Mouse (Mus musculus): Measurements from ENCODE around the gene Fam205c. TPM values are rescaled to one million over a fixed set of nuclear protein-coding genes. Genes with fewer than 3 reads are reported as not detected.

Gene Fam205c
- polyA plus RNA-seq, 1 experiment from 2014 or later, result 2.4 TPM

GRCm38 (mm10) chr4:42888806-42889205, 14.8 kb upstream of the Fam205c start:
- H3K4me3 ChIP-seq (replicated peaks; ENCODE audit: low read length), result no peak overlapping the region
- no peak overlapping the region for H3K4me2 ChIP-seq (replicated peaks)
- no peak for ATAC-seq (ENCODE audit: low FRiP score)
- no peak for DNase-seq (ENCODE audit: low spot score)
- no peak overlapping the region for H3K27ac ChIP-seq
- no peaks in the 10 kb centered on the region for H3K4me1 ChIP-seq (replicated peaks; ENCODE audit: control insufficient read depth, insufficient read depth, low read length)
- H3K27me3 ChIP-seq (ENCODE audit: control insufficient read depth, insufficient read depth, low read length), result no peaks in the 10 kb centered on the region
- WGBS, result 94% methylated on average over 6 of the region's 6 CpGs
- H3K9ac ChIP-seq, result no peak overlapping the region
- H3K36me3 ChIP-seq (replicated peaks; ENCODE audit: control insufficient read depth, insufficient read depth), result no peaks in the 10 kb centered on the region
- H3K9me3 ChIP-seq (ENCODE audit: control insufficient read depth, low read length), result no peaks in the 10 kb centered on the region

- no peaks in the 10 kb centered on the region for H3K4me1 ChIP-seq (replicated peaks; ENCODE audit: control insufficient read depth, insufficient read depth, low read length)
- no peaks in the 10 kb centered on the region for H3K9me3 ChIP-seq (ENCODE audit: control insufficient read depth, low read length)
- H3K4me2 ChIP-seq (replicated peaks), result no peak overlapping the region
- no peaks in the 10 kb centered on the region for H3K27me3 ChIP-seq (ENCODE audit: control insufficient read depth, insufficient read depth, low read length)
- H3K4me3 ChIP-seq (replicated peaks; ENCODE audit: low read length), result no peak overlapping the region
- WGBS, result 90% methylated on average over 6 of the region's 6 CpGs
- ATAC-seq (ENCODE audit: low FRiP score) (no peak), DNase-seq (ENCODE audit: low spot score) (no peak)
- no peak overlapping the region for H3K27ac ChIP-seq
- no peak overlapping the region for H3K9ac ChIP-seq
- no peaks in the 10 kb centered on the region for H3K36me3 ChIP-seq (replicated peaks; ENCODE audit: control insufficient read depth, insufficient read depth)
Observed at GRCm38 (mm10) chr4:42886926-42887325, 12.9 kb upstream of the Fam205c start.

GRCm38 (mm10) chr4:42880677-42880948, 6.6 kb upstream of the Fam205c start:
- H3K4me2 ChIP-seq (replicated peaks), result no peak overlapping the region
- DNase-seq (ENCODE audit: low spot score) (no peak), ATAC-seq (ENCODE audit: low FRiP score) (no peak)
- WGBS, result 63% methylated on average over 1 of the region's 1 CpGs
- H3K9me3 ChIP-seq (ENCODE audit: control insufficient read depth, low read length), result no peaks in the 10 kb centered on the region
- H3K27ac ChIP-seq, result peak overlapping the region; percentile 54; the same call in 1 of the 2 replicates
- no peak overlapping the region for H3K9ac ChIP-seq
- no peaks in the 10 kb centered on the region for H3K4me1 ChIP-seq (replicated peaks; ENCODE audit: control insufficient read depth, insufficient read depth, low read length)
- no peaks in the 10 kb centered on the region for H3K36me3 ChIP-seq (replicated peaks; ENCODE audit: control insufficient read depth, insufficient read depth)
- no peak overlapping the region for H3K4me3 ChIP-seq (replicated peaks; ENCODE audit: low read length)
- H3K27me3 ChIP-seq (ENCODE audit: control insufficient read depth, insufficient read depth, low read length), result no peaks in the 10 kb centered on the region

GRCm38 (mm10) chr4:42879829-42880676, 6.0 kb upstream of the Fam205c start:
- Histone ChIP-seq H3K9me3 (ENCODE audit: control insufficient read depth, low read length) (no peaks in the 10 kb centered on the region), H3K27ac (peak overlapping the region; percentile 54), H3K36me3 (replicated peaks; ENCODE audit: control insufficient read depth, insufficient read depth) (no peaks in the 10 kb centered on the region), H3K4me3 (replicated peaks; ENCODE audit: low read length) (no peak overlapping the region), H3K4me2 (replicated peaks) (no peak overlapping the region), H3K9ac (no peak overlapping the region), H3K27me3 (ENCODE audit: control insufficient read depth, insufficient read depth, low read length) (no peaks in the 10 kb centered on the region), H3K4me1 (replicated peaks; ENCODE audit: control insufficient read depth, insufficient read depth, low read length) (no peaks in the 10 kb centered on the region)
- ATAC-seq (ENCODE audit: low FRiP score) (no peak), DNase-seq (ENCODE audit: low spot score) (no peak)
- WGBS, result 74% methylated on average over 16 of the region's 16 CpGs

GRCm38 (mm10) chr4:42877657-42878056, 3.6 kb upstream of the Fam205c start:
- no peak for ATAC-seq (ENCODE audit: low FRiP score)
- Histone ChIP-seq H3K36me3 (replicated peaks; ENCODE audit: control insufficient read depth, insufficient read depth) (no peaks in the 10 kb centered on the region), H3K4me3 (replicated peaks; ENCODE audit: low read length) (no peak overlapping the region), H3K27ac (no peak overlapping the region), H3K4me1 (replicated peaks; ENCODE audit: control insufficient read depth, insufficient read depth, low read length) (no peaks in the 10 kb centered on the region), H3K9ac (no peak overlapping the region), H3K27me3 (ENCODE audit: control insufficient read depth, insufficient read depth, low read length) (no peaks in the 10 kb centered on the region), H3K9me3 (ENCODE audit: control insufficient read depth, low read length) (no peaks in the 10 kb centered on the region), H3K4me2 (replicated peaks) (no peak overlapping the region)
- WGBS, result 87% methylated on average over 2 of the region's 2 CpGs
- no peak for DNase-seq (ENCODE audit: low spot score)

GRCm38 (mm10) chr4:42876586-42877291, 2.7 kb upstream of the Fam205c start:
- Histone ChIP-seq H3K9me3 (ENCODE audit: control insufficient read depth, low read length) (no peaks in the 10 kb centered on the region), H3K4me1 (replicated peaks; ENCODE audit: control insufficient read depth, insufficient read depth, low read length) (no peaks in the 10 kb centered on the region), H3K9ac (no peak overlapping the region), H3K27ac (no peak overlapping the region), H3K4me3 (replicated peaks; ENCODE audit: low read length) (no peak overlapping the region), H3K36me3 (replicated peaks; ENCODE audit: control insufficient read depth, insufficient read depth) (no peaks in the 10 kb centered on the region), H3K27me3 (ENCODE audit: control insufficient read depth, insufficient read depth, low read length) (no peaks in the 10 kb centered on the region), H3K4me2 (replicated peaks) (no peak overlapping the region)
- peak; percentile 89 for DNase-seq (ENCODE audit: low spot score)
- peak; percentile 92 for ATAC-seq (ENCODE audit: low FRiP score)
- WGBS, result 37% methylated on average over 5 of the region's 5 CpGs

GRCm38 (mm10) chr4:42872746-42873435, 1.1 kb downstream of the Fam205c start:
- H3K9ac ChIP-seq, result no peak overlapping the region
- H3K4me1 ChIP-seq (replicated peaks; ENCODE audit: control insufficient read depth, insufficient read depth, low read length), result no peaks in the 10 kb centered on the region
- no peaks in the 10 kb centered on the region for H3K36me3 ChIP-seq (replicated peaks; ENCODE audit: control insufficient read depth, insufficient read depth)
- ATAC-seq (ENCODE audit: low FRiP score) (no peak), DNase-seq (ENCODE audit: low spot score) (no peak)
- no peak overlapping the region for H3K4me2 ChIP-seq (replicated peaks)
- no peaks in the 10 kb centered on the region for H3K9me3 ChIP-seq (ENCODE audit: control insufficient read depth, low read length)
- WGBS, result 87% methylated on average over 16 of the region's 16 CpGs
- no peaks in the 10 kb centered on the region for H3K27me3 ChIP-seq (ENCODE audit: control insufficient read depth, insufficient read depth, low read length)
- H3K27ac ChIP-seq, result no peak overlapping the region
- H3K4me3 ChIP-seq (replicated peaks; ENCODE audit: low read length), result no peak overlapping the region

- no peaks in the 10 kb centered on the region for H3K4me1 ChIP-seq (replicated peaks; ENCODE audit: control insufficient read depth, insufficient read depth, low read length)
- H3K9me3 ChIP-seq (ENCODE audit: control insufficient read depth, low read length), result no peaks in the 10 kb centered on the region
- WGBS, result 92% methylated on average over 7 of the region's 7 CpGs
- no peaks in the 10 kb centered on the region for H3K36me3 ChIP-seq (replicated peaks; ENCODE audit: control insufficient read depth, insufficient read depth)
- no peak overlapping the region for H3K9ac ChIP-seq
- H3K4me2 ChIP-seq (replicated peaks), result no peak overlapping the region
- H3K27ac ChIP-seq, result no peak overlapping the region
- ATAC-seq (ENCODE audit: low FRiP score) (no peak), DNase-seq (ENCODE audit: low spot score) (no peak)
- no peaks in the 10 kb centered on the region for H3K27me3 ChIP-seq (ENCODE audit: control insufficient read depth, insufficient read depth, low read length)
- H3K4me3 ChIP-seq (replicated peaks; ENCODE audit: low read length), result no peak overlapping the region
Observed at GRCm38 (mm10) chr4:42872151-42872550, 1.9 kb downstream of the Fam205c start.

- no peaks in the 10 kb centered on the region for H3K9me3 ChIP-seq (ENCODE audit: control insufficient read depth, low read length)
- DNase-seq (ENCODE audit: low spot score) (no peak), ATAC-seq (ENCODE audit: low FRiP score) (no peak)
- no peak overlapping the region for H3K4me3 ChIP-seq (replicated peaks; ENCODE audit: low read length)
- H3K4me2 ChIP-seq (replicated peaks), result no peak overlapping the region
- H3K9ac ChIP-seq, result no peak overlapping the region
- no peaks in the 10 kb centered on the region for H3K36me3 ChIP-seq (replicated peaks; ENCODE audit: control insufficient read depth, insufficient read depth)
- no peak overlapping the region for H3K27ac ChIP-seq
- no peaks in the 10 kb centered on the region for H3K4me1 ChIP-seq (replicated peaks; ENCODE audit: control insufficient read depth, insufficient read depth, low read length)
- 85% methylated on average over 5 of the region's 5 CpGs for WGBS
- no peaks in the 10 kb centered on the region for H3K27me3 ChIP-seq (ENCODE audit: control insufficient read depth, insufficient read depth, low read length)
Observed at GRCm38 (mm10) chr4:42870748-42871147, 3.3 kb downstream of the Fam205c start.

Measured in hindbrain, embryonic 14.5 days (tissue).